Mouse (Mus musculus) C3H10T1/2 (cell line): ENCODE data around the gene Guca2b. TPM values are rescaled to one million over a fixed set of nuclear protein-coding genes. Genes with fewer than 3 reads are reported as not detected.

ENCODE experiments used
- polyA plus RNA-seq, 2 experiments: library from polyadenylated mRNA; unstranded; fragments of >200 nt; fragmentation: generic; extraction: Trizol; gene quantifications; one replicate each; pipeline ENCODE4 v1.2.1; 2012; ENCODE audit warnings: missing spikeins in 2 of 2

The Guca2b gene
- under 1 TPM in 1 of 2 experiments, not detected in 1; 0.09 TPM for polyA plus RNA-seq

GRCm38 (mm10) chr4:119658731-119659130, at the start of gene Guca2b:
Gene Guca2b (minus strand): TSS chr4:119658954.

GRCm38 (mm10) chr4:119637176-119637845, 21.4 kb downstream of the Guca2b start, which contains the start of gene Guca2a:
Gene Guca2a (plus strand): TSS chr4:119637704.

Other genes starting within 250 kb of the Guca2b start
- gene Ccdc30, start 243.4 kb downstream of the Guca2b start, polyA plus RNA-seq = under 1 TPM in 1 of 2 experiments, not detected in 1; 0.12 TPM
- 10 to 100 TPM in 1 of 2 experiments, 1 to 10 TPM in 1; 7.8 to 15.0 TPM for gene Ppcs, start 236.5 kb downstream of the Guca2b start, polyA plus RNA-seq
- under 1 TPM in 1 of 2 experiments, not detected in 1; 0.06 TPM for gene Zmynd12, start 236.1 kb downstream of the Guca2b start, polyA plus RNA-seq
- gene Rimkla, start 166.3 kb downstream of the Guca2b start, polyA plus RNA-seq = not detected
- 1 to 10 TPM in 1 of 2 experiments, under 1 TPM in 1; 0.60 to 7.4 TPM for gene Foxj3, start 122.0 kb downstream of the Guca2b start, polyA plus RNA-seq
- gene Frg2f1, start 119.4 kb downstream of the Guca2b start, polyA plus RNA-seq = 1 to 10 TPM in 1 of 2 experiments, under 1 TPM in 1; 0.57 to 4.1 TPM
- gene Guca2a, start 21.2 kb downstream of the Guca2b start, polyA plus RNA-seq = under 1 TPM in 1 of 2 experiments, not detected in 1; 0.23 TPM
- gene Hivep3, start 74.8 kb upstream of the Guca2b start, polyA plus RNA-seq = under 1 TPM; 0.50 to 0.93 TPM